Comparison of ENCODE assay signal across 8 mouse cellular contexts in genomic region chr7:25279076-25279860, GRCm38 (mm10). TPM values are rescaled to one million over a fixed set of nuclear protein-coding genes. Genes with fewer than 3 reads are reported as not detected.
DNase-seq lines count a peak whose midpoint lies in the region; ATAC-seq and TF ChIP-seq lines count a peak whose summit lies in the region.

No protein-coding gene starts in this region.

- H3K4me2 ChIP-seq in heart, embryonic 11.5 days = peak overlapping the region; percentile 98
- H3K4me2 ChIP-seq in kidney, embryonic 16.5 days (replicated peaks; ENCODE audit: low read depth, low read length) = peak overlapping the region; percentile 97

- WGBS in bone marrow, adult 2 months = under 1% methylated on average over 48 of the region's 49 CpGs
- WGBS in heart, embryonic 11.5 days (ENCODE audit: insufficient replicate concordance) = under 1% methylated on average over 46 of the region's 49 CpGs
- under 1% methylated on average over 42 of the region's 49 CpGs for WGBS in kidney, embryonic 16.5 days
- under 1% methylated on average over 47 of the region's 49 CpGs for WGBS in liver, adult 2 months

- peaks cover 7% of the 10 kb centered on the region; the same call in 1 of the 2 replicates for H3K79me2 ChIP-seq in liver, adult 2 months (ENCODE audit: control insufficient read depth, insufficient read depth, low read length)

- H3K9ac ChIP-seq in heart, embryonic 11.5 days (ENCODE audit: low read depth, low read length) = peak overlapping the region; percentile 91
- peak overlapping the region; percentile 84 for H3K9ac ChIP-seq in kidney, embryonic 16.5 days (replicated peaks; ENCODE audit: low read length)
- H3K9ac ChIP-seq in liver, adult 2 months (ENCODE audit: low read depth, low read length) = peak overlapping the region; percentile 69

- H3K4me1 ChIP-seq in bone marrow, adult 2 months (ENCODE audit: control insufficient read depth, insufficient read depth, low read length) = peaks cover 15% of the 10 kb centered on the region
- H3K4me1 ChIP-seq in heart, embryonic 11.5 days (ENCODE audit: control insufficient read depth, insufficient read depth, low read length) = peaks cover 69% of the 10 kb centered on the region
- peaks cover 70% of the 10 kb centered on the region for H3K4me1 ChIP-seq in kidney, embryonic 16.5 days (ENCODE audit: insufficient read depth, low read length)
- H3K4me1 ChIP-seq in liver, adult 2 months (ENCODE audit: control insufficient read depth, insufficient read depth, low read length) = peaks cover 25% of the 10 kb centered on the region

- H3K4me3 ChIP-seq in bone marrow, adult 2 months (replicated peaks; ENCODE audit: control insufficient read depth, low read depth, low read length) = peak overlapping the region; percentile 76
- H3K4me3 ChIP-seq in heart, embryonic 11.5 days (ENCODE audit: low read depth, low read length) = peak overlapping the region; percentile 74
- peak overlapping the region; percentile 78 for H3K4me3 ChIP-seq in kidney, embryonic 16.5 days (ENCODE audit: low read length)
- peak overlapping the region; percentile 69 for H3K4me3 ChIP-seq in liver, adult 2 months (ENCODE audit: insufficient read depth, low read depth, low read length)

- H3K36me3 ChIP-seq in heart, embryonic 11.5 days (ENCODE audit: control insufficient read depth, insufficient read depth, low read length) = no peaks in the 10 kb centered on the region
- no peaks in the 10 kb centered on the region for H3K36me3 ChIP-seq in kidney, embryonic 16.5 days (ENCODE audit: insufficient read depth, low read length)
- no peaks in the 10 kb centered on the region for H3K36me3 ChIP-seq in liver, adult 2 months (ENCODE audit: control insufficient read depth, insufficient read depth, low read length)

- peak; percentile 54 for TF ChIP-seq POLR2A in bone marrow, adult 2 months (IDR thresholded peaks at IDR 0.05; ENCODE audit: borderline replicate concordance, control insufficient read depth, low read depth, low read length)
- no peak for TF ChIP-seq POLR2A in liver, adult 2 months (IDR thresholded peaks at IDR 0.05; ENCODE audit: extremely low read depth, insufficient read depth, low read length)

- peak; percentile 12; the same call in 1 of the 2 replicates for ATAC-seq in erythroblast, adult 5-6 weeks (replicated peaks; ENCODE audit: low FRiP score, poor library complexity, severe bottlenecking)
- peak; percentile 36 for ATAC-seq in heart, embryonic 11.5 days (replicated peaks; ENCODE audit: insufficient number of reproducible peaks, low FRiP score, low TSS enrichment)
- ATAC-seq in kidney, embryonic 16.5 days (ENCODE audit: low FRiP score, low TSS enrichment) = peak; percentile 50
- ATAC-seq in monocyte, adult 5-6 weeks (replicated peaks; ENCODE audit: insufficient number of reproducible peaks, low FRiP score, low TSS enrichment, poor library complexity, severe bottlenecking) = 0 out of 2 replicates have a peak, but pooled peaks have one; percentile 3

- no peaks in the 10 kb centered on the region for H3K27me3 ChIP-seq in heart, embryonic 11.5 days (ENCODE audit: control insufficient read depth, insufficient read depth, low read length)
- no peaks in the 10 kb centered on the region for H3K27me3 ChIP-seq in kidney, embryonic 16.5 days (ENCODE audit: insufficient read depth, low read length)
- H3K27me3 ChIP-seq in liver, adult 2 months (ENCODE audit: control insufficient read depth, insufficient read depth, low read length) = no peaks in the 10 kb centered on the region

- peak; percentile 76 for DNase-seq in A20 (ENCODE audit: low read depth, low spot score)
- peak; percentile 55 for DNase-seq in liver, adult 2 months (ENCODE audit: extremely low read depth, low read depth, low spot score)
- peak; percentile 82 to 90 for DNase-seq in spleen, postnatal 4 days (ENCODE audit: low spot score in 2 of 2)

- no peaks in the 10 kb centered on the region for H3K9me3 ChIP-seq in heart, embryonic 11.5 days (replicated peaks; ENCODE audit: control insufficient read depth, low read length)
- no peaks in the 10 kb centered on the region for H3K9me3 ChIP-seq in kidney, embryonic 16.5 days (ENCODE audit: low read length)

- peak overlapping the region; percentile 87 for H3K27ac ChIP-seq in bone marrow, adult 2 months (ENCODE audit: control insufficient read depth, insufficient read depth, low read depth, low read length, poor library complexity)
- H3K27ac ChIP-seq in heart, embryonic 11.5 days (ENCODE audit: low read depth, low read length) = peak overlapping the region; percentile 99
- peak overlapping the region; percentile 99 for H3K27ac ChIP-seq in kidney, embryonic 16.5 days (ENCODE audit: low read length)
- peak overlapping the region; percentile 50 for H3K27ac ChIP-seq in liver, adult 2 months (replicated peaks; ENCODE audit: insufficient read depth, low read depth, low read length)

- no peak for TF ChIP-seq CTCF in bone marrow, adult 2 months (IDR thresholded peaks at IDR 0.05; ENCODE audit: control insufficient read depth, insufficient read depth, low read length)
- no peak for TF ChIP-seq CTCF in liver, adult 2 months (IDR thresholded peaks at IDR 0.05; ENCODE audit: low read depth, low read length)

RNA-seq across cellular contexts. Expression of gene Cic, which starts 11.8 kb away (rescaled TPM):
- polyA plus RNA-seq in bone marrow, adult 2 months (2011; ENCODE audit: insufficient read depth, insufficient read length, low replicate concordance, missing spikeins) = 174 and 292 TPM in 2 replicates
- 60.2 and 77.4 TPM in 2 replicates for total RNA-seq in erythroblast, adult 5-6 weeks (2015; ENCODE audit: low replicate concordance)
- total RNA-seq in erythroblast, adult 5-6 weeks (2017; ENCODE audit: low replicate concordance) = 15.3 and 26.6 TPM in 2 replicates
- 25.0 and 31.5 TPM in 2 replicates for polyA plus RNA-seq in heart, embryonic 11.5 days (2014; fragmentation: Nextera tagmentation; extraction: Ambion mirVana)
- 28.9 and 30.8 TPM in 2 replicates for polyA plus RNA-seq in kidney, embryonic 16.5 days (2015; fragmentation: Nextera tagmentation; extraction: Ambion mirVana)
- 5.3 and 8.3 TPM in 2 replicates for total RNA-seq in liver, adult 2 months (2014; rRNA removed)
- polyA plus RNA-seq in liver, adult 2 months (2012; rRNA removed) = 18.3 and 23.3 TPM in 2 replicates
- total RNA-seq in monocyte, adult 5-6 weeks (2017) = 55.5 to 68.5 TPM (median 65.9 TPM) in 3 replicates

RNA-seq across cellular contexts. Expression of gene Pafah1b3, which starts 18.5 kb away (rescaled TPM):
- 31.5 and 46.4 TPM in 2 replicates for polyA plus RNA-seq in bone marrow, adult 2 months (2011; ENCODE audit: insufficient read depth, insufficient read length, low replicate concordance, missing spikeins)
- 1.9 and 2.9 TPM in 2 replicates for total RNA-seq in erythroblast, adult 5-6 weeks (2015; ENCODE audit: low replicate concordance)
- total RNA-seq in erythroblast, adult 5-6 weeks (2017; ENCODE audit: low replicate concordance) = 0.98 TPM in 1 of 2 replicates, not detected in the other
- 141 and 158 TPM in 2 replicates for polyA plus RNA-seq in heart, embryonic 11.5 days (2014; fragmentation: Nextera tagmentation; extraction: Ambion mirVana)
- 197 and 199 TPM in 2 replicates for polyA plus RNA-seq in kidney, embryonic 16.5 days (2015; fragmentation: Nextera tagmentation; extraction: Ambion mirVana)
- 3.7 and 6.0 TPM in 2 replicates for total RNA-seq in liver, adult 2 months (2014; rRNA removed)
- polyA plus RNA-seq in liver, adult 2 months (2012; rRNA removed) = 8.4 and 10.0 TPM in 2 replicates
- total RNA-seq in monocyte, adult 5-6 weeks (2017) = 8.0 to 20.6 TPM (median 20.3 TPM) in 3 replicates

RNA-seq across cellular contexts. Expression of gene Prr19, which starts 21.9 kb away (rescaled TPM):
- polyA plus RNA-seq in bone marrow, adult 2 months (2011; ENCODE audit: insufficient read depth, insufficient read length, low replicate concordance, missing spikeins) = not detected in 2 replicates
- not detected in 2 replicates for total RNA-seq in erythroblast, adult 5-6 weeks (2015; ENCODE audit: low replicate concordance)
- total RNA-seq in erythroblast, adult 5-6 weeks (2017; ENCODE audit: low replicate concordance) = not detected in 2 replicates
- 0.54 and 0.63 TPM in 2 replicates for polyA plus RNA-seq in heart, embryonic 11.5 days (2014; fragmentation: Nextera tagmentation; extraction: Ambion mirVana)
- 0.84 and 0.98 TPM in 2 replicates for polyA plus RNA-seq in kidney, embryonic 16.5 days (2015; fragmentation: Nextera tagmentation; extraction: Ambion mirVana)
- not detected in 2 replicates for total RNA-seq in liver, adult 2 months (2014; rRNA removed)
- not detected in 2 replicates for polyA plus RNA-seq in liver, adult 2 months (2012; rRNA removed)
- total RNA-seq in monocyte, adult 5-6 weeks (2017) = not detected in 3 replicates

RNA-seq across cellular contexts. Expression of gene Tmem145, which starts 26.6 kb away (rescaled TPM):
- polyA plus RNA-seq in bone marrow, adult 2 months (2011; ENCODE audit: insufficient read depth, insufficient read length, low replicate concordance, missing spikeins) = not detected in 2 replicates
- not detected in 2 replicates for total RNA-seq in erythroblast, adult 5-6 weeks (2015; ENCODE audit: low replicate concordance)
- not detected in 2 replicates for total RNA-seq in erythroblast, adult 5-6 weeks (2017; ENCODE audit: low replicate concordance)
- 0.17 and 0.25 TPM in 2 replicates for polyA plus RNA-seq in heart, embryonic 11.5 days (2014; fragmentation: Nextera tagmentation; extraction: Ambion mirVana)
- 0.10 and 0.67 TPM in 2 replicates for polyA plus RNA-seq in kidney, embryonic 16.5 days (2015; fragmentation: Nextera tagmentation; extraction: Ambion mirVana)
- not detected in 2 replicates for total RNA-seq in liver, adult 2 months (2014; rRNA removed)
- polyA plus RNA-seq in liver, adult 2 months (2012; rRNA removed) = not detected in 2 replicates
- not detected in 3 replicates for total RNA-seq in monocyte, adult 5-6 weeks (2017)

RNA-seq across cellular contexts. Expression of gene Erf, which starts 28.7 kb away (rescaled TPM):
- polyA plus RNA-seq in bone marrow, adult 2 months (2011; ENCODE audit: insufficient read depth, insufficient read length, low replicate concordance, missing spikeins) = 6.8 and 14.6 TPM in 2 replicates
- total RNA-seq in erythroblast, adult 5-6 weeks (2015; ENCODE audit: low replicate concordance) = 3.3 and 3.6 TPM in 2 replicates
- 2.4 and 2.6 TPM in 2 replicates for total RNA-seq in erythroblast, adult 5-6 weeks (2017; ENCODE audit: low replicate concordance)
- 20.5 and 25.0 TPM in 2 replicates for polyA plus RNA-seq in heart, embryonic 11.5 days (2014; fragmentation: Nextera tagmentation; extraction: Ambion mirVana)
- polyA plus RNA-seq in kidney, embryonic 16.5 days (2015; fragmentation: Nextera tagmentation; extraction: Ambion mirVana) = 12.5 and 15.2 TPM in 2 replicates
- total RNA-seq in liver, adult 2 months (2014; rRNA removed) = 7.4 and 8.8 TPM in 2 replicates
- 23.3 and 27.0 TPM in 2 replicates for polyA plus RNA-seq in liver, adult 2 months (2012; rRNA removed)
- total RNA-seq in monocyte, adult 5-6 weeks (2017) = 3.7 to 8.1 TPM (median 7.3 TPM) in 3 replicates

Comparison
In these comparisons a context has a peak if more than half of its experiments do, and no peak if none do; other contexts are left out.
1. Peak in every context shown above with its lines: DNase-seq, ATAC-seq, H3K4me3 ChIP-seq and H3K27ac ChIP-seq.